Mouse (Mus musculus) neural tube, embryonic 11.5 days (tissue): ENCODE data around the gene Gm26938. TPM values are rescaled to one million over a fixed set of nuclear protein-coding genes. Genes with fewer than 3 reads are reported as not detected.

Experiments
- ATAC-seq: fragments of 200-750 bp; cut with Nextera tagmentation; 2 replicates; pipeline ENCODE4 v1.8.0; 2017; ENCODE audit warnings: moderate number of reproducible peaks, mild to moderate bottlenecking, moderate TSS enrichment, moderate library complexity; ENCODE audit not compliant: insufficient read depth, low FRiP score, low TSS enrichment
- DNase-seq: peaks from one replicate; pipeline ENCODE4 v3.0.0-alpha.2; 2015; ENCODE audit warnings: low spot score
- H3K27ac ChIP-seq: fragments of 300-500 bp; sonication (generic); 2 replicates; pipeline ENCODE4 v1.5.1; 2014; ENCODE audit warnings: low read depth, mild to moderate bottlenecking, low read length
- H3K27me3 ChIP-seq: fragments of 300-500 bp; sonication (generic); 2 replicates; pipeline ENCODE4 v1.6.1; 2014; ENCODE audit warnings: mild to moderate bottlenecking, low read length, mixed read lengths; ENCODE audit not compliant: control insufficient read depth, insufficient read depth
- H3K36me3 ChIP-seq: fragments of 300-500 bp; sonication (generic); 2 replicates; pipeline ENCODE4 v1.6.1; 2014; ENCODE audit warnings: mild to moderate bottlenecking, low read length, moderate library complexity, mixed read lengths; ENCODE audit not compliant: control insufficient read depth, insufficient read depth
- H3K4me1 ChIP-seq: fragments of 300-500 bp; sonication (generic); 2 replicates; pipeline ENCODE4 v1.6.1; 2014; ENCODE audit warnings: low read length, mixed read lengths; ENCODE audit not compliant: control insufficient read depth, insufficient read depth
- H3K4me2 ChIP-seq: fragments of 300-500 bp; sonication (generic); 2 replicates; pipeline ENCODE4 v1.6.1; 2014; ENCODE audit warnings: low read depth, mild to moderate bottlenecking, moderate library complexity
- H3K4me3 ChIP-seq: fragments of 300-500 bp; sonication (generic); 2 replicates; pipeline ENCODE4 v1.5.1; 2014; ENCODE audit warnings: low read depth, low read length
- H3K9ac ChIP-seq: fragments of 300-500 bp; sonication (generic); 2 replicates; pipeline ENCODE4 v1.6.1; 2014; ENCODE audit warnings: mild to moderate bottlenecking, low read length
- H3K9me3 ChIP-seq: fragments of 300-500 bp; sonication (generic); 2 replicates; pipeline ENCODE4 v1.6.1; 2016; ENCODE audit warnings: low read length; ENCODE audit not compliant: control insufficient read depth
- WGBS: fragments of 180-500 bp; shearing (Covaris S2); extraction: QIAGEN DNeasy Blood & Tissue Kit; methylation state at CpG from one replicate; pipeline ENCODE4 v1.1.7; 2014; 5-methylcytosine and 5-hydroxymethylcytosine counted together
- microRNA-seq: library from miRNA; unstranded; fragments of <30 nt; microRNA quantifications from one replicate; pipeline ENCODE4, GENCODE M21; 2016
- polyA plus RNA-seq: library from polyadenylated mRNA; unstranded; fragments of >200 nt; fragmentation: Nextera tagmentation; extraction: Ambion mirVana; gene quantifications from 2 replicates; pipeline ENCODE4 v1.2.1, GENCODE M21; 2014

The Gm26938 gene
- polyA plus RNA-seq, 1 experiment from 2014 or later, result 0.41 TPM

DNA sequence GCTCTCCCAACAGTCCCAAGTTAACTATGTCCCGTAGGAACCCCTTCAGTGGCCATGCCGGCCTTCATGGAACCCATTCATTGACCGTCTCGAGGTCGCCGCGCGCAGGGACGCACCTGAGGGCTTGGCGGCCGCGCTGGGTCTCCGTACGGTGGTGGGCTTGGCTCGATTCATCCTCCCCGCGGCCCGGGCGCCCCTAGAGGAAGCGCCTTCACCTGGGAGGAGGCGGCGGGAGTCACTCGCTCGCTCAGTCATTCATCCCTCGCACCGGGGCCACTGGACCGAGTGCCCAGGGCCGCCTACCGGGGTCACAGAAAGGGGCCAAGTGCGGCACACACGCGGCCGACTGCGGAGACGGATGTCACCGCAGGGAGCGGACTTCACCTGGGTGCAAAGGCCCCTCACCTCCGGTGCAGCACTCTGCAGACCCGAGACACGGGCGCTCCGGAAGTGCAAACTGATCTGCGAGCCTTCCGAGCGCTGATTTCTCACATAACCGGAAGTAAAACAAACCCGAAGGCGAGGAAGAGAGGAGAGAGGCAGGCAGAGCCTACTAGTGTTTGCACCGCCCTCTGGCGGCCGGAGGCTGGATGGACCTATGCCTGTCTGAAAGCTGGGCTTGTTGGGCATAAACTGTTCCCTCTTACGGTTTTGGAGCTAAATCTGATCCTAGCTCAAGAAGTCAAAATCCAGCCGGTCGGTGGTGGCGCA is 50.8 kb downstream of the Gm26938 start, which contains the start of gene Ints1:
Gene Ints1, minus strand, starts transcription at position 459 of the 711 bp plus-strand sequence.
- Histone ChIP-seq H3K9ac (peak within 1 kb of the TSS; percentile 81), H3K4me2 (peak within 1 kb of the TSS; percentile 77), H3K27me3 (no peaks in the 10 kb centered on the region), H3K9me3 (no peaks in the 10 kb centered on the region), H3K36me3 (peaks cover 11% of the 10 kb centered on the region; the same call in 1 of the 2 replicates), H3K4me3 (peak within 1 kb of the TSS; percentile 93), H3K27ac (no peak within 1 kb of the TSS), H3K4me1 (peaks cover 8% of the 10 kb centered on the region)
- ATAC-seq, result peak; percentile 85
- under 1% methylated on average over 50 of the region's 55 CpGs for WGBS
- DNase-seq, result peak; percentile 94

- Histone ChIP-seq H3K36me3 (peaks cover 39% of the 10 kb centered on the region), H3K4me3 (no peak overlapping the region), H3K4me1 (no peaks in the 10 kb centered on the region), H3K27me3 (no peaks in the 10 kb centered on the region), H3K9ac (no peak overlapping the region), H3K4me2 (no peak overlapping the region), H3K27ac (no peak overlapping the region), H3K9me3 (no peaks in the 10 kb centered on the region)
- WGBS, result 97% methylated on average over 8 of the region's 8 CpGs
- DNase-seq (no peak), ATAC-seq (no peak)
Observed at GRCm38 (mm10) chr5:139768216-139768615, 58.0 kb downstream of the Gm26938 start.

GRCm38 (mm10) chr5:139764296-139764695 is 61.9 kb downstream of the Gm26938 start:
- no peak for ATAC-seq
- Histone ChIP-seq H3K4me1 (no peaks in the 10 kb centered on the region), H3K9me3 (no peaks in the 10 kb centered on the region), H3K9ac (no peak overlapping the region), H3K4me3 (no peak overlapping the region), H3K36me3 (peaks cover 41% of the 10 kb centered on the region), H3K4me2 (no peak overlapping the region), H3K27me3 (no peaks in the 10 kb centered on the region), H3K27ac (no peak overlapping the region)
- 73% methylated on average over 11 of the region's 11 CpGs for WGBS
- peak; percentile 56 for DNase-seq

GRCm38 (mm10) chr5:139758096-139758495 is 68.1 kb downstream of the Gm26938 start:
- peaks cover 39% of the 10 kb centered on the region for H3K36me3 ChIP-seq
- H3K27ac ChIP-seq, result no peak overlapping the region
- 87% methylated on average over 16 of the region's 16 CpGs for WGBS
- no peak overlapping the region for H3K9ac ChIP-seq
- no peak overlapping the region for H3K4me3 ChIP-seq
- no peak overlapping the region for H3K4me2 ChIP-seq
- no peak for DNase-seq
- no peaks in the 10 kb centered on the region for H3K4me1 ChIP-seq
- ATAC-seq, result no peak
- H3K9me3 ChIP-seq, result no peaks in the 10 kb centered on the region
- H3K27me3 ChIP-seq, result no peaks in the 10 kb centered on the region

Small RNA genes within 50 kb of the gene (microRNA-seq; reads per million reads assigned to microRNA genes)
- not detected for gene Mir7037

Other genes starting within 250 kb of the Gm26938 start
- 5.4 and 7.1 TPM in 2 replicates for gene Micall2, start 90.1 kb downstream of the Gm26938 start, polyA plus RNA-seq
- gene Ints1, start 50.7 kb downstream of the Gm26938 start, polyA plus RNA-seq, result 33.4 and 35.9 TPM in 2 replicates
- 7.0 and 8.3 TPM in 2 replicates for gene Mafk, start 34.9 kb downstream of the Gm26938 start, polyA plus RNA-seq
- 0.70 and 1.0 TPM in 2 replicates for gene Tmem184a, start 6.5 kb downstream of the Gm26938 start, polyA plus RNA-seq
- gene Psmg3, start 478 bp upstream of the Gm26938 start, polyA plus RNA-seq, result 71.9 and 79.8 TPM in 2 replicates
- gene Elfn1, start 81.5 kb upstream of the Gm26938 start, polyA plus RNA-seq, result 2.3 and 2.5 TPM in 2 replicates